Mouse (Mus musculus): ENCODE results near the gene Rbp4. TPM values are rescaled to one million over a fixed set of nuclear protein-coding genes. Genes with fewer than 3 reads are reported as not detected.

Gene Rbp4
- 29.2 and 93.5 TPM in 2 replicates for polyA plus RNA-seq (2012; rRNA removed)

GRCm38 (mm10) chr19:38125219-38125610 lies at the start of gene Rbp4:
Rbp4 (minus strand) TSS chr19:38125281.

GRCm38 (mm10) chr19:38132481-38132880 lies 7.4 kb upstream of the Rbp4 start, which contains the start of gene Pde6c:
Pde6c (plus strand) TSS chr19:38132781.

DNA sequence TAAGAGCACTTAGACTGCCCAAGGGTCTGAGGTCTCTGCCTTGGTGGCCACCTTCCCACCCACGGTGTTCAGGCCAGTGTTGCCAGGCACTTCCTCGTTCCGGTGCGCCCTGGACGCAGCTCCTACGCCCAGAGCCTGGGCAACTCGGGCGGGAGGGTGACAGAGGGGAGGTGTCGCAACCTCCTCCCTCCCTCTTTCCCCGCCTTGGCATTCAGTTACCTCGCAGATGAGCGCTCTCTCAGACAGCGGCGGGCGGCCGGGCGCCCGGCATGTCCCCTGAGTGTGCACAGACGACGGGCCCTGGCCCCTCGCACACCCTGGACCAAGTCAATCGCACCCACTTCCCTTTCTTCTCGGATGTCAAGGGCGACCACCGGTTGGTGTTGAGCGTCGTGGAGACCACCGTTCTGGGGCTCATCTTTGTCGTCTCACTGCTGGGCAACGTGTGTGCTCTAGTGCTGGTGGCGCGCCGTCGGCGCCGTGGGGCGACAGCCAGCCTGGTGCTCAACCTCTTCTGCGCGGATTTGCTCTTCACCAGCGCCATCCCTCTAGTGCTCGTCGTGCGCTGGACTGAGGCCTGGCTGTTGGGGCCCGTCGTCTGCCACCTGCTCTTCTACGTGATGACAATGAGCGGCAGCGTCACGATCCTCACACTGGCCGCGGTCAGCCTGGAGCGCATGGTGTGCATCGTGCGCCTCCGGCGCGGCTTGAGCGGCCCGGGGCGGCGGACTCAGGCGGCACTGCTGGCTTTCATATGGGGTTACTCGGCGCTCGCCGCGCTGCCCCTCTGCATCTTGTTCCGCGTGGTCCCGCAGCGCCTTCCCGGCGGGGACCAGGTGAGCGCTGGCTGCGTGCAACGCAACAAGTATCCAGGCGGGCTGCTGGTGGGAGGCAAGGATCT lies 28.0 kb downstream of the Rbp4 start, which contains the start of gene Ffar4:
Ffar4 (plus strand) TSS at position 214 of the 901 bp plus-strand sequence.

Other genes with a start within 250 kb of the Rbp4 start
- gene Myof, start 81.7 kb downstream of the Rbp4 start, polyA plus RNA-seq (2012; rRNA removed) = 5.8 and 10.6 TPM in 2 replicates
- gene Cep55, start 70.3 kb downstream of the Rbp4 start, polyA plus RNA-seq (2012; rRNA removed) = 44.7 and 61.9 TPM in 2 replicates
- 0.17 and 0.20 TPM in 2 replicates for gene Ffar4, start 28.2 kb downstream of the Rbp4 start, polyA plus RNA-seq (2012; rRNA removed)
- 0.20 and 0.48 TPM in 2 replicates for gene Pde6c, start 7.5 kb upstream of the Rbp4 start, polyA plus RNA-seq (2012; rRNA removed)
- 38.2 and 53.9 TPM in 2 replicates for gene Fra10ac1, start 98.9 kb upstream of the Rbp4 start, polyA plus RNA-seq (2012; rRNA removed)
- 1.1 and 2.1 TPM in 2 replicates for gene Lgi1, start 139.3 kb upstream of the Rbp4 start, polyA plus RNA-seq (2012; rRNA removed)

All from central nervous system, embryonic 11.5 days (tissue).